Mouse (Mus musculus): ENCODE results near the gene Dpp9.

Gene Dpp9

DNA sequence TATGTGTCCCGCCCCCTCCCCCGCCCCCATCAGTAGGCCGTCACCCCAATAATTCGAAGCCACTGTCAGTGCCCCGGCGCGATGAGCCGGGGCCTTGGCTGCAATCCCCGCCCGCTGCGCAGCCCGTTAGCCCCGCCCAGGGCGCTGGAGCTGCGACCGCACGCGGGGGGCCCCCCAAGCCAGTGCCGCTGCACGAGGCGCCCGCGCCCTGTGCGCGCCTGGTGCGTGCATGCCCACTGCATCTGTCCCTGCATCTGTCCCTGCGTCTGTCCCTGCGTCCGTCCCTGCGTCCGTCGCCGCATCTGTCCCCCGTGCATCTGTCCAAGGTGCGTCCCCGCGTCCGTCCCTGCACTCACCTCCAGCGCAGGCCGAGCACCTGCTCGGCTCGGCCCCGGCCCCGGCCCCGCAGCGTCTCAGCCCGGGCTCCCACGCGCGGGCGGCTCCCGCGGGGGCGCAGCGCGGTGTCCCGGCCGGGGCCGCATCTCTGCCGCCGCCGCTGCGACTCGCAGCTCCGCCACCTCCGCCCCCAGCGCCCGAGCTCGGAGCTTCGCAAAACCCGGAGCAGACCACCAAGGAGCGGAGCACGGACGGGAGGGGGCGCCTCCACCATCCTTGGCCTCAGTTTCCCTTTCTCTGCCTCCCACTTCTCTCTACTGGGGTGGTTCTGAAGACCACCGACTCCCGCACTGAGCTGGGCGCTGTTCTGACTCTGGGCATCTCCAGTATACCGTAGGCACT lies 78.7 kb downstream of the Dpp9 start, which contains the start of gene Sema6b:
TSS of gene Sema6b (minus strand) at position 486 of the 738 bp plus-strand sequence.
- DNase-seq (ENCODE audit: low spot score), result peak; percentile 62

DNA sequence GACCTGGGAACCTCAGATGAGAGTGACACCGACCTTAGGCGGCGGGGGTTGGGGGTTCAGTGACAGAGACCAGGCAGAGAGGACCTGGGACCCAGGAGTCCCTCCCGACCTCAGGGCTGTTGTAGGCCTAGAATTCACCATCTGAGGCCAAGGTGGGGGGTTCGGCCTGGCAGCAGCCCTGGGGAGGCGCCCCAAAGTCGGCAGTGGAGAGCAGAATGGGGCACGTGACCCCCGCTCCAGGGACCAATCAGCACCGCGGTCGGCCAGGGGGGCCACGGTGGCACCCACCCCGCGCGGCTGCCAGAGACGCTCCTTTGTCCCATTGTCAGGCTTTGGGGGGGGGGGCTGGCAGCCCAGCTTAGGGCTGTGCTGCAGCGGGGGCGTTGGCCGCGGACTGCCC lies 79.3 kb downstream of the Dpp9 start:
- DNase-seq (ENCODE audit: low spot score), result no peak

- no peak for DNase-seq (ENCODE audit: low spot score)
These were observed 80.7 kb downstream of the Dpp9 start for GRCm38 (mm10) chr17:56137839-56138613.

All from ovary, postnatal 36 days (tissue).